In genomic region chr1:159519206-159519605, GRCm38 (mm10) we compare ENCODE assay signal across 35 mouse cellular contexts. TPM values are rescaled to one million over a fixed set of nuclear protein-coding genes. Genes with fewer than 3 reads are reported as not detected.
DNase-seq lines count a peak whose midpoint lies in the region; ATAC-seq and TF ChIP-seq lines count a peak whose summit lies in the region.
"Had no signal": no experiment of that assay in that cellular context is flagged by ENCODE, and none has a peak within 500 bp of the region (broad histone marks: within the 10 kb centered on the region; RNA-seq: fewer than 3 reads in every experiment).

No protein-coding gene starts in this region.

- no peak for TF ChIP-seq POLR2A in kidney, adult 2 months (IDR thresholded peaks at IDR 0.05; ENCODE audit: low read depth, low read length)

- no peak overlapping the region for H3K27ac ChIP-seq in kidney, adult 2 months (ENCODE audit: insufficient read depth, low read depth, low read length)
- H3K27ac ChIP-seq: embryonic facial prominence, embryonic 12.5 days; hindbrain, postnatal 0 days; intestine, embryonic 15.5 days; kidney, postnatal 0 days; limb, embryonic 10.5 days; limb, embryonic 15.5 days; liver, embryonic 14.5 days; midbrain, embryonic 12.5 days; neural tube, embryonic 12.5 days; stomach, postnatal 0 days had no signal

- TF ChIP-seq CTCF in kidney, adult 2 months (conservative IDR thresholded peaks at IDR 0.05; ENCODE audit: insufficient read depth, insufficient read length, low read depth, low read length): no peak

- no peak for DNase-seq in cerebellum, postnatal 4 days (ENCODE audit: low spot score in 2 of 2)
- peak; percentile 87 for DNase-seq in brain, adult 2 months (ENCODE audit: low read depth, low spot score)
- peak; percentile 33 for DNase-seq in cerebellum, adult 8-10 months
- peak; percentile 72 to 81 for DNase-seq in cerebellum, postnatal 25 days
- DNase-seq in gastrocnemius, adult 18-20 months (ENCODE audit: low spot score): no peak
- DNase-seq in urinary bladder, adult 2 months (ENCODE audit: low spot score): no peak
- DNase-seq in kidney, adult 2 months: no peak
- DNase-seq: adrenal gland, postnatal 36 days; embryo, embryonic 11 days; heart, postnatal 14 days; kidney, adult 8-10 months; layer of hippocampus, adult 9-11 months; lung, embryonic 14.5 days; lung, postnatal 14 days; right cerebral cortex, adult 18-20 months; right cerebral cortex, postnatal 4 days; thymus, adult 2 months; thymus, postnatal 4 days had no signal

- no peak overlapping the region for H3K4me3 ChIP-seq in kidney, adult 2 months (ENCODE audit: insufficient read depth, low read depth, low read length)
- H3K4me3 ChIP-seq: embryonic facial prominence, embryonic 12.5 days; intestine, embryonic 15.5 days; limb, embryonic 10.5 days; limb, embryonic 15.5 days; midbrain, embryonic 12.5 days; myocyte; neural tube, embryonic 12.5 days had no signal

- no peaks in the 10 kb centered on the region for H3K27me3 ChIP-seq in kidney, adult 2 months (replicated peaks; ENCODE audit: control insufficient read depth, insufficient read depth, low read length)
- H3K27me3 ChIP-seq: intestine, embryonic 15.5 days; neural tube, embryonic 12.5 days had no signal

- no peaks in the 10 kb centered on the region for H3K4me1 ChIP-seq in kidney, adult 2 months (ENCODE audit: control insufficient read depth, insufficient read depth, low read length)
- H3K4me1 ChIP-seq: embryonic facial prominence, embryonic 12.5 days had no signal

- H3K36me3 ChIP-seq in kidney, adult 2 months (ENCODE audit: control insufficient read depth, insufficient read depth, low read length): no peaks in the 10 kb centered on the region
- H3K36me3 ChIP-seq: embryonic facial prominence, embryonic 12.5 days; G1E; intestine, embryonic 15.5 days; limb, embryonic 10.5 days; limb, embryonic 15.5 days; midbrain, embryonic 12.5 days; neural tube, embryonic 12.5 days had no signal

- ATAC-seq in cerebellum, adult (ENCODE audit: insufficient number of reproducible peaks, low FRiP score, low TSS enrichment): peak; percentile 38; the same call in 1 of the 2 replicates
- ATAC-seq: forebrain, embryonic 14.5 days; hindbrain, postnatal 0 days; intestine, embryonic 15.5 days had no signal

- 62% methylated on average over 1 of the region's 1 CpGs for WGBS in kidney, adult 2 months

RNA-seq across cellular contexts. Expression of gene Tnr, which starts 4.4 kb away (rescaled TPM):
- total RNA-seq in gastrocnemius, adult 18-20 months (2021): not detected
- polyA plus RNA-seq in urinary bladder, adult 2 months (2012; rRNA removed): 0.03 and 0.04 TPM in 2 replicates
- 0.03 TPM in 2 replicates for polyA plus RNA-seq in kidney, adult 2 months (2012; rRNA removed)
- total RNA-seq: megakaryocyte progenitor cell, adult 5-6 weeks had no signal
- polyA plus RNA-seq: G1E; heart, embryonic 14.5 days; kidney, postnatal 0 days; limb, embryonic 10.5 days; lung, embryonic 14.5 days; spleen, adult 2 months had no signal

Comparison
In these comparisons a context has a peak if more than half of its experiments do, and no peak if none do; other contexts are left out.
1. DNase-seq: peak in brain, adult 2 months (single experiment), cerebellum, adult 8-10 months (single experiment) and cerebellum, postnatal 25 days (2 of 2); none in cerebellum, postnatal 4 days (0 of 2), gastrocnemius, adult 18-20 months (single experiment), urinary bladder, adult 2 months (single experiment) and kidney, adult 2 months (single experiment).